Mouse (Mus musculus) hematopoietic stem cell, adult 5-6 weeks (primary cell): Measurements from ENCODE around the gene Olfr1443. TPM values are rescaled to one million over a fixed set of nuclear protein-coding genes. Genes with fewer than 3 reads are reported as not detected.
"Not testable (repeated sequence)": the region's sequence is repeated elsewhere in the genome, so short reads cannot be mapped to it uniquely, and the experiment has no call there.

ENCODE experiments used
- ATAC-seq, 2 experiments: fragments of 125-278 bp in 1 of 2; replicated peaks in 1 of 2; 2 replicates each; pipeline ENCODE4 v1.8.0; 2016 to 2017; ENCODE audit warnings: inconsistent platforms in 2 of 2, mild to moderate bottlenecking in 2 of 2, moderate number of reproducible peaks in 2 of 2, low read depth in 1 of 2, moderate TSS enrichment in 1 of 2; ENCODE audit not compliant: low FRiP score in 2 of 2, poor library complexity in 2 of 2, severe bottlenecking in 2 of 2, insufficient read depth in 1 of 2, low TSS enrichment in 1 of 2
- total RNA-seq: library from RNA; stranded (forward); fragments of 172-1452, 232-1000 nt; gene quantifications from 2 replicates; pipeline ENCODE4 v1.2.3, GENCODE M21; 2017

Gene Olfr1443
- total RNA-seq, 1 experiment from 2014 or later, result not detected

GRCm38 (mm10) chr19:12721596-12721995 is 43.7 kb downstream of the Olfr1443 start:
- not testable (repeated sequence) for ATAC-seq

DNA sequence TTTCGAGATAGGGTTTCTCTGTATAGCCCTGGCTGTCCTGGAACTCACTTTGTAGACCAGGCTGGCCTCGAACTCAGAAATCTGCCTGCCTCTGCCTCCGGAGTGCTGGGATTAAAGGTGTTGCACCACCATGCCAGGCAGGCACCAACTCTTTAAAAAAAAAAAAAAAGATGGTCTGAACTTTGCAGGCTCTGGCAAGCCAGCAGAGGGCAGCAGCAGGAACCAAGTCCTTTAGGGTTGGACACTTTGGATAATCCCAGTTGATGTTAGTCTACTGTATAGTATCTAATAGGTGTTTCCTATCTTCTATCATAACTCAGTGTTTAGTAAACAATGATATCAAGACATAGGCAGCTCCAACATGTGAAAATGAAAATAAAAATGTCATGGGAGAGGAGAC is 44.4 kb downstream of the Olfr1443 start:
- ATAC-seq, result peak; percentile 48 to 71; a peak in 2 of 4 replicates

- no peak for ATAC-seq
Observed at GRCm38 (mm10) chr19:12725851-12726250, 47.9 kb downstream of the Olfr1443 start.

DNA sequence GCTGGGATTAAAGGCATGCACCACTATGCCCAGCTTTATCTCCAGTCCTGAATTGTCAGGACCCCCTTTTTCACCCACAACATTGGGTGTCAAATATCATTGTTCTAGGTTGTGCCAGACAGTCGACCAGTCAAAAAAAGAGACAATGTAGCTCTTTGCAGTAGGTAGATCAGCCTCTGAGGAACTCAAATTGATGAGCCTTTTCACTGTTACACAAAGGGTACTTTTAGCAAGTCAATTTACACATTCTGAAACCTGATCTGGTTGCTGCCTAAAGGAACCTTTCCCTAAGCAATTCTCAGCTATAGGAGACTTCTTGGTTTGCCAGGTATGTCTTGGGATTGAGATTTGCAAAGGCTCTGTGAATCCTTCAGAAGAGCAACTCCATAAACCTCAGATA is 53.1 kb downstream of the Olfr1443 start:
- ATAC-seq, result no peak

GRCm38 (mm10) chr19:12731950-12732349 is 54.0 kb downstream of the Olfr1443 start:
- no peak for ATAC-seq

Other genes starting within 250 kb of the Olfr1443 start
- 15.1 and 28.2 TPM in 2 replicates for gene Mpeg1, start 217.3 kb upstream of the Olfr1443 start, total RNA-seq
- gene Dtx4, start 176.7 kb upstream of the Olfr1443 start, total RNA-seq, result 5.3 and 8.2 TPM in 2 replicates
- 161 and 174 TPM in 2 replicates for gene Fam111a, start 132.4 kb upstream of the Olfr1443 start, total RNA-seq
- not detected in 2 replicates for gene Gm4952, start 78.1 kb upstream of the Olfr1443 start, total RNA-seq
- not detected in 2 replicates for gene Glyat, start 44.8 kb upstream of the Olfr1443 start, total RNA-seq
- not detected in 2 replicates for gene Olfr1442, start 7.7 kb upstream of the Olfr1443 start, total RNA-seq
- gene Keg1, start 17.7 kb downstream of the Olfr1443 start, total RNA-seq, result not detected in 2 replicates
- gene Cntf, start 87.5 kb downstream of the Olfr1443 start, total RNA-seq, result 0.63 and 1.1 TPM in 2 replicates
- 112 and 128 TPM in 2 replicates for gene Zfp91, start 118.0 kb downstream of the Olfr1443 start, total RNA-seq
- gene Lpxn, start 118.1 kb downstream of the Olfr1443 start, total RNA-seq, result 4.4 and 5.2 TPM in 2 replicates
- gene Gm5244, start 168.6 kb downstream of the Olfr1443 start, total RNA-seq, result not detected in 2 replicates
- not detected in 2 replicates for gene Olfr1444, start 179.2 kb downstream of the Olfr1443 start, total RNA-seq
- not detected in 2 replicates for gene Olfr1445, start 205.7 kb downstream of the Olfr1443 start, total RNA-seq
- not detected in 2 replicates for gene Olfr1446, start 215.4 kb downstream of the Olfr1443 start, total RNA-seq
- not detected in 2 replicates for gene Olfr1447, start 225.6 kb downstream of the Olfr1443 start, total RNA-seq
- not detected in 2 replicates for gene Olfr1448, start 246.3 kb downstream of the Olfr1443 start, total RNA-seq